Mouse (Mus musculus): Measurements from ENCODE around the gene Kcp.
A peak's percentile ranks its signal among the peaks of the same experiment; 100 is the strongest.

The Kcp gene

DNA sequence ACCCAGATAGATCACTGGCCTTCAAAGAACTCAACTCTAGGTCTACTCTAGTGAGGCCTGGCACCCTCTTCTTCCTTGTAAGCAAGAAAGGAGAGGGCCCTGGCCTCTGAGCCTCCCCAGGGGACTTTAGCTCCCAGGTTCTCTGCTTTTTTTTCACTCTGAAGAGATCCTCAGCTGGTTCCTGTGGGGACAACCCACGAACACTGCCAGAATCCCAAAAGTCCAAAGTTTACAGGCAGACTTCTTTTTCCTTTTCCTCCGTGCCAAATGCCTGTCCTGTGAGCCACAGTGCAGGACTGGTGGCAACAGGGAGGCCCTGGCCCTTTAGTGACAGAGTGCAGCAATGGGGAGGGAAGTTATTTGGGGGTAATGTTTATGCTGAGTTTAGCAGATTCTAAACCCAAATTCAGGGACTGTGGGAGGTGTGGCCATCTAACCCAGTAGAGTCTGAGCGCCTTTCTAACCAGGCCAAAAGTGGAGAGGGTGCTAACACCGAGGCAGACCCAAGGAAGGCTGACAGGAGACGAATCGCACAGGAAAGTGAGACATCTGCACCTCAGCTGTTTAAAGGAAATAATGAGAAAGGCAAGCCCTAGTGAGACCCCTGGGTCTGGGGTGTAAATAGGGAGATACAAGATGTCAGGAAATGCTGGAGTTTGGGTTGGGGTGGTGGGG is 15.0 kb upstream of the Kcp start:
- no peak for DNase-seq

DNA sequence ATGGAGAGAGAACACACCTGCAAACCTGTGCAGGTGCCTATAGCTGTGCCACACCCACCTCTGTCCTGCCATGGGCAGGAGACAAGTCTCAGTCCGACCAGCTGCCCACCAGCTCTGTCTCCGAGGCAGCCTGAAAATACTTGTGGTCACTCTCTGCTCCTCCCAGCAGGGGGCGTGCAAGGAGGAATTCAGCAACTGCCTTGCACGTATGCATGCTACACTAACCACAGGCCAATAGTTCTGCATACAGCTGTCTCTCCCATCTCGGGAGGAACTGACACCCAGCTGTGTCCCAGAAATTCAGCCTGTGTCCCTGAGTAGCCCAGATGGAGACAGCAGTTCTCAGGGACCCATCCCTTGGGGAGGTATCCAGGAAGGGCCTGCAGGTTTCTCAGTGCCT is 9.4 kb upstream of the Kcp start:
- peak; percentile 86 for DNase-seq

DNA sequence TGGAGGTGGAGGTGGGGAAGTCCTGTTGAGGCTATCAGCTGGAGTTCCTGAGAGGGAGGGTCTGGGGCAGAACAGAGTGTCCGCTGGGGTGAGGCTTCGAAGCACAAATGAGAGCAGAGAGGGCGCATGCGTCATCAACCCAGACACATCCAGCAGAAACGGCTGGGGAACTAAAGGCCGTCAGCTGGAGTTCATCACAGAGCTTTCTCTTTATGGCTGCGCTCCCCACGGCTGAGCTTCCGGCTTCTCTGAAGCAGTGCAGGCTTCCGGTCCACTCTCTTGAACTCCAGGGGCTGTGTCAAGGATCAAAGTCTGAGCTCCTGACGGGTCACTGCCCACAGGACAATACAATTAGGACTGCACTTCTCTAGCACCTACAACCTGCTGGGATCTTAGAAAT is 5.5 kb upstream of the Kcp start:
- DNase-seq = peak; percentile 54

DNA sequence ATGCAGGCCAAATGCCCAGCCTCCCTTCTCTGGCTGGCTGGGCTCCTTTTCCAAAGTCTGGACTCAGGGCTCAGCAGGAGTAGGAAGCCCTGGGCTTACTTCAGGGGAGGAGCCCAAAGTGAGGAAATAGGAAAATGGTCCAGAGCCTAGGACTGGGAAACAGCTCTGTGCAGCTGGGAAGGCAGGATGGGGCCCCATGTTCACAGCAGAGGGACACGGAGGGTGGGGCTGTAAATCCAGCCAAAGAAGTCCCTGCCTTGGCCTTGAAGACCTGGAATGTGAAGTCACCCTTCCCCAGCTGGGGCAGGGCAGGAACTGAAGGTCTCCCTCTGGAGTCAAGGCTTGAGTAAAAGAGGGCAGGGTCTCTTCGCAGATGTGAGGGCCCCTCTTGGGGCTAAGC is 1.3 kb upstream of the Kcp start:
- DNase-seq = no peak

DNA sequence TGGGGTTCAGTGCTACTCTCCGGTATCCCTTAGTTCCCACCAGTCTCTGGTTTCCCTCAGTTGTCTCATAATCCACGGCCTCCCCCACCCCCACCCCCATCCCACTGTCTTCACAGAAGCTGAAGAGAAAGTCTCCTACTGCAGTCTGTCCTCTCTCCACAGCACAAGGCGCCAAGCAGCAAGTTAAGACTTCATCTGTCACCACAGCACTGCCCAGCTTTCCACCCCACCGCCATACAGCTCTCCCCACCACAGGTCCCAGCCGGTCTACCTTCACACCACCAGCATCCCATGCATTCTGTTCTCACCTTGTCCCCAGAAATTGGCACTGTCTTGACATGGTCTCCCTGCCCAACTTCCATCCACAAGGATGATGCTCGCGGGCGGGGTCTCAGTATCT is 918 bp downstream of the Kcp start:
- no peak for DNase-seq

DNA sequence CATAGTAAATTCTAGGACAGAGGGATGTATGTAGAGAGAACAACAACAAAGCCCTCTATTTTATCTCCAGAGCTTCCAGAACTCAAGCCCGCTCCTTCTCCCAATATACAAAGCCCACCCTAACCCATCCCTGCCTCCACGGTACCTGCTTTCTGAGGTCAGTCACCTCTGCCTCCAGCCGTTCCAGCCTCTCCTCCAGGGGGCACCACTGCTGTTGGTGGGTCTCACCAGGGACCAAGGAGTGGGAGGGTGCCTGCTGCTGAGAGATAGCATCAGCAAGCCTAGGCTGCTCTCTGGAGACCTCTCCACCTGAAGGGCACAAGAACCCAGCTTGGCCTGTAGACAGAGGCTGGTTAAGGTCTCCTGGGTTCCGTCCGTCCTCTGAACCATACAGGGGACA is 2.3 kb downstream of the Kcp start:
- DNase-seq = peak; percentile 57

DNA sequence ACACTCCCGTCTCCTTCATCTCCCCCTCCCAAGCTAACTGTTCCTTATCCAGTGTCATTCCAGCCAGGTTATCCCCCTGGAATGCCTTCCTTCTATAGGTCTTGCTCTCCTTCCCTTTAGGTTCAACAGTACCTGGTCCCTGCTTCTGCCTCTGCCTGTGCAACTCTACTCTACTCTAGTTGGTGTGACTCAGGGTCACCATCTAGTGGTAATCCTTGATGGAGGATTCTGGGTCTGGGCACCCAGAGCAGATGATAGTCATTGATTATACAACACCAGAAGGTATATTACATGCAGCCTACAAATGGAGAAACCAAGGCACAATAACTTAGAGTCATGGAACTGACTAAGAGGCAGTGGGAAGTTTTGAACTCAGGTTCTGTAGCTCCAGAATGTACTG is 6.2 kb downstream of the Kcp start:
- DNase-seq = no peak

DNA sequence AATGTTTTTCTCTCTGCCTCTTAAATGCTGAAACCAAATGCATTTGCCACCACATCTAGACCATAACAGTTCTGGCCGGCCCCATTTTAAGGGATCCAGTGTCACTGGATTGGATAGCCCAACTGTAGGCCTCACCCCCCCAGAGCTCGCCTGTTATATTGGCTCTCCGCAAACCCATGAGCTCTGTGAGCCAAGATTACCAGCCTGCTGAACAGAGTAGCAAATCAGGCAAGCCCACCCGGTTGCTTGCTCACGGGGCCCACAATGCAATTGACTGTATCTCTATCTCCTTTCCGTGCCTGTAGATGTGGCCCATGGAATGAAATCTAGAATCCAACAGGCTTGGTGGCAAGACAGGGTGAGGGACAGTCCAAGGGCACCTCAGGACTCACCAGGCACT is 6.9 kb downstream of the Kcp start:
- no peak for DNase-seq

DNA sequence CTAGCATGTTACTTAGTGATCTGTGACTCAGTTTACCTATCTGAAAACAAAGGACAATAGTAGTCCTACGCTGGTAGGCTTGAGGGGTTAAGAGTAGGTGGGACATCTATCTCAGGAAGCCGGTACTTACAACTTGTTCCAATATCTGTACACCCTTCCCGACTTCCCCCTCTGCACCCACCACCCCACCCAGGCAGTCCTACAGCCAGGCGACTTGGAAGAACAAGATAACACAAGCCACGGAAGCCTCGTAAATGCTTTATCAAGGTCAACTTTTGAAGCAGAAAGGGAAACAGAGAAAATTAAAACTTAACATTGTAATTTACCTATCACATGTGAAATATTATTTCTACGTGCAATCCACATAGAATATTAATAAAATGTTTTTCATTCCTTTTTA is 7.6 kb downstream of the Kcp start:
- DNase-seq = no peak

DNA sequence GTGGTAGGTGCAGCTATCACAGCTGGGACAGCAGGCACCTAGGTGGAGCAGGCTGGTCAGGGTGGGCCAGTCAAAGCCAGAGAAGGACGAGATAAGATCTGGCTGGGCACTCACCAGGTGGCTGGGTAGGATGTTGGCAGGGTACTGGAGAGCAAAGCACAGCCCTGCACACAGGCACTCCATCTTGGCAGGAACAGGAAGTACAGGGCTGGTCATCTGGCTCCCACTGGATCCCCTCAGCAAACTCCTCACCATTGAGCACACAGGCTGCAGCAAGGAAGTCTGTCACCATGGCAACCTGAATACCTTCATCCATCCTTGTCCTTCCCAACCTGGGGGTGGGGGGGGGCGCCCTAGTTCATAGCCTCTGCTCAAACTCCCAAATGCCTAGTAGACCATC is 10.0 kb downstream of the Kcp start:
- no peak for DNase-seq

DNA sequence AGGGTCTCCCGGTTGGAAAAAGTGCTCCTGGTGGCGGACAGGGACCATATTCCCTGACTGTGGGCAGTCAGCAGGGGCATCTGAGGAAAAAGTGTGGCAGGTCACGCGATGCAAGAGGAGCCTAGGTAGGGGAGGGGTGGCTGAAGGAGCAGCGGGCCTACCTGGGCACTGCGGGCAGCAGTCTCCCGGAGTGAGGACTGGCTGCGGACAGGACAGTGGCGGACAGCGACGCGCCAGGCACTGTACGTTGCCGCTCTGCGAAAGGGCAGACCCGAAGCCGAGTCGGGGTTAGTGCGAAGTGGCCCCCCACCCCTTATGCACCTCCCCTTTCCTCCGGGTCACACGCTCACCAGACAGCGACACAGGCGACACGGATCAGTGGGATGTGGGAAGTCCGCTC is 11.5 kb downstream of the Kcp start:
- no peak for DNase-seq

DNA sequence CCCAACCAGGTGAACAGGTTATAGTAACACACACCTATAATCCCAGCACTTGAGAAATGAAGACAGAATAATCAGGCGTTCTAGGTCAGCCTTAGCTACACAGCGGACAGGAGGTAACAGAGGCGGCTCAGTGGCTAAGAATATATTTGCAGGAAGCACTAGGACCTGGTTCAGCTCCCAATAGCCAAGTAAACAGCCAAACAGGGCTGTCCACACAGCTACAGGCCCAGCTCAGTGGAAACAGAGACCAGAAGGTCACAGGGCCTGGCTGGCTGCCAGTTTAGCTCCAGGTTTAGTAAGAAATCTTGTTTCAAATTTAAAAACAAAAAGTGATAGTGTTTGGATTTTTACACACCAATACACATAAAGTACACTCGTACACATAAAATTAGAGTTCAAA is 13.7 kb downstream of the Kcp start:
- DNase-seq = no peak

DNA sequence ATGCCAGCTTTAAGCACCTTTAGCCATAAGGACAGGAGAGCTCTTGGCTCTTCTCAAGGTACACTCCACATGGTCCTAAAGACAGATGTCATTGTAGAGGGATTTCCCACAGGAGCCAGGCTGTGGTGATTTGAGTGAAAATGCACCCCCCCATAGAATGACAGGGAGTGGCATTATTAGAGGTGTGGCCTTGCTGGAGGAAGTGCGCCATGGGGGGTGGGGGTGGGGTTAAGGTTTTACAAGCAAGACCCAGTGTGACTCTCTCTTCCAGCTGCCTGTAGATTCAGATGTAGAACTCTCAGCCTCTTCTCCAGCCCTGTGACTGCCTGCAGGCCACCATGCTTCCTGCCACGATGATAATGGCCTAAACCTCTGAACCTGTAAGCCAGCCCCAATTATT is 21.8 kb downstream of the Kcp start:
- no peak for DNase-seq

DNA sequence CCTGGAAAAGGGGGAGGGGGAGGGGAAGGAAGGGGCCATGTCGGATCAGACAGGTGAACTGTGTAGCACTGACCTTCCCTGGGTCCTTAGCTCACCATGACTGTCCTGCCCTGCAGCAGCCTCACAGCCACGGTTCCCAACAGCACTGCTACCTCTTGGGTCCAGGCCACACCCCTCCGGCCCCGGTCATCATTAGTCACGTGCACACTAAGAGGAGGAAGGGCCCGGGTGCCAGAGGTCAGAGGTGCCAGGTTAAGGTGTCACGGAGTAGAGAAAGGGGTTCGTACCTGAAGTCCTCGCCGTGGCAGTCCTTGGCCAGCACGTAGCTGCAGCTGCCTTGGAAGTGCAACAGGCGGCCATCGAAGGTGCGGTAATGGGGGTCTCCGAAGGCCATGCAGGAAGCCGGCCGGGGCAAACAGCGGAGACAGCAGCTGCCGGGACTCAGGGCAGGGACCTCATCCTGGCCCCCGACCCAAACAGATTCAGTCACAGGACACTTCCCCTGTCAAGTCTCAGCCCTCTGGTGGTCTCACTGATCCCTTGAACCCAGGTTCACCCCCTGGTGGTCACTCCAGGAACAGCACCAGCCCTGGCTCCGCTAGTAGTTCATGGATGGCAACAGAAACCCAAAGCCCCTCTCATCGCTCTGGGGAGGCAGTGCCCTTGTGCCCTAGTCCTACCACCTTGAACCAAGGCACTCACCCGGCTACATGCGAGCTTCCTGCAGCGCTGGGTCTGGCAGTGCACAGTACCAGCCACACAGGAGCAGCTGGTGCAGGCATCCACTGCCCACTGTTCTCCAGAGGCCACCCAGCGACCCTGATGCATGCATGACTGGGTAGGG is 22.8 kb downstream of the Kcp start:
- peak; percentile 91 for DNase-seq

DNA sequence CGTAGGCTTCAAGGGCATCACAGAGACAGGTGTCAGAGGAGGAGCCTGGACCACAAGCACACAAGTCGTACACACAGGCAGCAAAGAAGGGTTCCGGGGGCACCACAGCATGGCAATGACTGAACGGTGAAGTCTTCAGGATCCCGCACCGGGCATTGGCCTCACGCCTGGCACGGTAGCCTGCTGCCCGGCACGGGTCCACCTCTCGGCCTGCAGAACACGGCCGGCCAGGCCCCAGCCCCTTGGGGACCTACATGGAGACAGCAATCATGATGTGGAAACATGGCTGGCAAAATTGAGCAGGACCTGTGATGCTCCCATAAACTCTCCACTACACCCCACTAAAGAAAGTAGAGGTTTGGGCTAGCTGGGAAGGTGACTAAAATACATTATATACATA is 25.1 kb downstream of the Kcp start:
- DNase-seq = no peak

DNA sequence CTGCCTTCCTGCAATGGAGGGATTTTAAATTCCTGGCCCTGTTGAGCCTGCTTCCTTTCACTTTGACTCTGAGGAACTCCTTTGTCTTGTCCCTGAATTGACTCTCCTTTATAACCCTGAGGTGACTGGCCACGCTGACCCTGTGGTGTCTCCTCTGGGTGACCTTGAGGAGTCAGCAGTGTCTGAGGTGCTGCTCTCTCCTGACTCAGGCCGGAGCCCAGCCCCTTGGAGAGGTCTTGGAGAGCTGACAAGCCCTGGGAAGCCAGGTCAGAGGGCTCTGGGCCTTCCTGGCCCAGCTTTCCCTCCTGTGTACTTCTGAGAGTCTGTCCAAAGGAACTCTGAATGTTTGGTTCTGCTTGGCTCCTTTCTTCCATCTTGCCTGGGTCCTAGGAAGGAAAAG is 33.0 kb downstream of the Kcp start:
- DNase-seq = no peak

DNA sequence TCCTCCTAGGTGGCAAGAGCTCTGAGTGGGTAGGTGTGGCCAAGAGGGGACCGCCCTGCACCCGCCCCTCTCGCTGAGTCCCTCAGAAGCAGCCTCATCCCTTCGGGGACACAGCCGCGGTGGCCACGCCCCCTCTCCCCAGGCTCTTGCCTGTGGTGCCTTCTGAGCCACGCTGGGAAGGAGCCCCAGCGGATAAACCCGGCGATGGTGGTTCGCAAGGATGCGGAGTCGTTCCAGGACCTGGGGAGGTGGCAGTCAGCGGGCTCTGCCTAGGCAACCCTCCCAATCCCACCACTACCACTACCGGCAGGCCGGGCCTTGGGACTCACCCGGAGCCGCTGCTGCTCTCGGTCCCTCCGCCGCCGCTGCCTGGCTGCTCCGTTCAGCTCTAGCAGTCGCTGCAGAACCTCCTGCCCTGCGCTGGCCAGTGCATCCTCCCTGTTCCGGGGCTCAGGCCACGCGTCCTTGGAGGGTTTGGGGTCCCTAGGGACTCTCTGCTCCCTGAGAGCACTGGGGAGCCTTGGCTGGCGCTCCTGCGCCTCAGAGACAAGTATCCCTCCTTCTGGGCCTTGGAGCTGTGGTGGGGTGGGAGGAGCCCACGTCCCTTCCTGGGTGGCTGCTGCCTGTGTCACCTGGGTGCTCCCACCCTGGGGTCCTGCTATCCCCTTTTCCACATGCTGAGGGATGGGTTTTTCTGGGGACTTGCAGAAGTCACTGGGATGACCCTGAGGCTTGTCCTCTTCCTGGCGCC is 33.6 kb downstream of the Kcp start:
- DNase-seq = peak; percentile 89

DNA sequence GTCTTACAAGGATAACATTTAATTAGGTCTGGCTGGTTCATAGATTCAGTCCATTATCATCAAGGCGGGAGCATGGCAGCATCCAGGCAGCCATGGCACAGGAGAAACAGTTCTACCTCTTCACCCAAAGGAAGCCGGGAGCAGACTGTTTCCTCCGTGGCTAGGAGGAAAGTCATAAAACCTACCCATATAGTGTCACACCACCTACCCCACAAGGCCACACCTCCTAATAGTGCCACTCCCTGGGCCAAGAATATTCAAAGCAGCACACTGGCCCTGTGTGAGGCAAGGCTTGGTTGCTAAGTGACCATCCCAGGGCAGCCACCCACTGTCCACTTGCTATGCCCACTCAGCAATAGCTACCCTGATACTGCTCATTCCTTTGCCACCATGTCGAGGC is 36.6 kb downstream of the Kcp start, which contains the start of gene Atp6v1fnb:
Gene Atp6v1fnb (plus strand): TSS at position 301 of the 400 bp plus-strand sequence.
- DNase-seq = no peak

DNA sequence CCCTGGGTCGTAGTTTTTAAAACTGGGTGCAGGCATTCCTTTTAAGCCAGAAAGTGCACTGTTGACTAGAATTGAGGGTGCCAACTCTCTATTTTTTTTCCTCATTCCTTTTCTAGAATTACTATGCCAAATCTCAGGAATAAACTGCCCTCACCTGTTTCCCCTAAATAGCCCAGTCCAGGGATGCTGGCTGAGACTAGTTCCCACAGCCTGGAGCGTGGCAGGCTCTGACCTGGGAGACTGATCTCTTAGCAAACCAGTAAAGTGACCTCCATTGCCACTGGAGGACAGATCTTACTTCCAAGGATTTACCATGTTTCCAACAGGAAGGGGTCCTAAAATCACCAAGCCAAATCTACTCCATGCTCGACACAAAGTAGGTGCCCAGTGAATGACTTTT is 38.9 kb downstream of the Kcp start:
- no peak for DNase-seq

DNA sequence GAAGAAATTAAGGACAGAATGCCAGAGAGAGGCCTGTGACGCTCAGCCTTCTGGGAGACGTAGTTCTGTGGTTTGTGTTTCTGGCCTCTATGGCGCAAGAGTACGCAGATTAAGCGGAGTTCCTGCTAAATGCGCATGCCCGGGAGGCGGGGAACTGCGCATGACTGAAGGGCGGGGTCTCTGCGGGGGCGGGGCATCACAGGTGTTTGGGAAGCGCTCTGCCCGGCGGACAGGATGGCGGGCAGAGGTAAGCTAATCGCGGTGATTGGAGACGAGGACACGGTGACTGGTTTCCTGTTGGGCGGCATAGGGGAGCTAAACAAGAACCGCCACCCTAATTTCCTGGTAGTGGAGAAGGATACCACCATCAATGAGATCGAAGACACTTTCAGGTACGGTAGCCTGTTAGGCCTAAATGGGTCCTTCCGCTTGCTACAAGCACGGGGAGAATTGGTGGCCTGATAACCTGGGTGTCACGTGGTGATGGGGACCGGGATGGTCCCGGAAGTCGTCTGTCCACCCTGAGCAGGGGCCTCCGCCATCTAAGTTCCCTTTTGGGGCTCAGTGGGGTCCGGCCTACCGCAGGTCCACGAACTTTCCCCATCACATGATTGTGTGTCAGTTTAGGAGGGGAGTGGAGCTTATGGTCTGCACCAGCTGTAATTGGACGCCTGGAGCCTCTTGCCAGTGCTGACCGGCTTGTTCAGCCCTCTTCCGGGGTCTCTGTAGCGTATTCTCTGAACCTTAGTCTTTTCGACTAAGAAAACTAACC is 40.0 kb downstream of the Kcp start, which contains the start of gene Atp6v1f:
Gene Atp6v1f (plus strand): TSS at position 136 of the 772 bp plus-strand sequence.
- DNase-seq = peak; percentile 95

DNA sequence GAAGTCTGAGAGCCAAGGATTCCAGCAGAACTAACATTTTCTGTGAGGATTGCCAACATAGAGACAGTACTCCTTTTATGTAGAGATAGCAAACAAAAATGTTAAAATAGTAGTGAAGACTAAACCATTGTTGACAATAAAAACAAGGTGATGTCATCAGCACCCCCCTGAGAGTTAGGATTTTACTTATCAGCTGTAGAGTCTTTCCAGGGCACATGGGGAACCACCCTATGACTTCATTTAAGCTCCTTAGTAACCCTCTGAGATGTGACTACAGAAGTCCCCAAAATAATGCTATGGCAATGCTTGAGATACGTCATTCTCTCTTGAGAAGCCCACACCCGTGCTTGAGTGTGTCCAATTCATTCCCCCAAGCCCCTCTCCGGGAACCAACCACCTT is 44.4 kb downstream of the Kcp start:
- DNase-seq = no peak

DNA sequence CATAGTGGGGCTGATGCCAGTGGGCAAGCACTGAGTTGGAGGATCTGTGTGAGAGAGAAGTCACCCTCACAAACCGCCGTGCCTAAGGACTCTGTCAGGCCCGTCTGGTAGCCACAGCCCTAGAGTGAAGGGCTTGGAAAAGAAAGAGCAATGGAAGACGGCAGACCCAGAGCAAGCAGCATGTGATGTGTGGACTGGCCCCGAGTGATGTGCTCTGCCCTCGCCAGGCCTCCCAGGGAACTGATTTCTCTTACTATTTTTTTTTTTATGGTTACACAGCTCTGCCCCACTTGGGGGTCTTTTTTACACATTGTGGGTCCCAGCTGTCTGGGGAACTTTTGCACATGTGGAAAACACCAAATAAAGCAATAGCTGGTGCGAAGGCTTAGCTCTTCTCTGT is 46.2 kb downstream of the Kcp start:
- DNase-seq = no peak

DNA sequence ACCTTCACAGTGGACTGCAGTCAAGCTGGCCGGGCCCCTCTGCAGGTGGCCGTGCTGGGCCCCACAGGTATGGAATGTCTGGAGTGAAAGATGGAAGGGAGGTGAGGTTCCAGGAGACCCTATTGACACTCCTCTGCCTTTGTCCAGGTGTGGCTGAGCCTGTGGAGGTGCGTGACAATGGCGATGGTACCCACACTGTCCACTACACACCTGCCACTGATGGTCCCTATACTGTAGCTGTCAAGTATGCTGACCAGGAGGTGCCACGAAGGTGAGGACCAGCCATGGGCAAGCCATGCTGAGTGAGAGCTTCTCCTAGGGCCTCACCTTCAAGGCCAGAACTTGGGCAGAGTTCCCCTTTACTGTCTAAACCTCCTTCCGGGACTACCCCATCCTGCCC is 57.1 kb downstream of the Kcp start:
- DNase-seq = no peak

Data from thymus, postnatal 4 days (tissue).